Mouse (Mus musculus) frontal cortex, adult 2 months (tissue): ENCODE data around the gene Rad51b. TPM values are rescaled to one million over a fixed set of nuclear protein-coding genes. Genes with fewer than 3 reads are reported as not detected.

Source experiments
- DNase-seq, 2 experiments: peaks; one replicate each; pipeline ENCODE4 v3.0.0; 2022; ENCODE audit warnings: low spot score in 1 of 2; ENCODE audit errors: extremely low spot score in 1 of 2
- polyA plus RNA-seq: library from polyadenylated mRNA; depleted of rRNA; stranded (reverse); fragments of >200 nt; gene quantifications from 2 replicates; pipeline ENCODE4 v1.2.3, GENCODE M21; 2012; rRNA removed

Gene Rad51b
- polyA plus RNA-seq: 0.14 and 0.17 TPM in 2 replicates

- peak; percentile 58 to 87 for DNase-seq
These were observed at the start of gene Rad51b for GRCm38 (mm10) chr12:79297121-79297576. Gene Rad51b (plus strand): TSS chr12:79297282.

- DNase-seq: peak in 1 of 2 experiments; percentile 1
These were observed 49.0 kb upstream of the Rad51b start for GRCm38 (mm10) chr12:79248110-79248509.

GRCm38 (mm10) chr12:79253294-79254053 is 43.6 kb upstream of the Rad51b start:
- DNase-seq: no peak

GRCm38 (mm10) chr12:79254975-79255374 is 42.1 kb upstream of the Rad51b start:
- DNase-seq: no peak

GRCm38 (mm10) chr12:79260154-79260553 is 36.9 kb upstream of the Rad51b start:
- DNase-seq: no peak

- DNase-seq: peak in 1 of 2 experiments; percentile 62
These were observed 36.0 kb upstream of the Rad51b start for GRCm38 (mm10) chr12:79261035-79261434.

GRCm38 (mm10) chr12:79272604-79273003 is 24.5 kb upstream of the Rad51b start:
- no peak for DNase-seq

GRCm38 (mm10) chr12:79279513-79280115 is 17.5 kb upstream of the Rad51b start:
- DNase-seq: peak in 1 of 2 experiments; percentile 19

- DNase-seq: no peak
These were observed 14.5 kb upstream of the Rad51b start for GRCm38 (mm10) chr12:79282595-79282994.

- no peak for DNase-seq
These were observed 4.2 kb upstream of the Rad51b start for GRCm38 (mm10) chr12:79292874-79293273.

GRCm38 (mm10) chr12:79296126-79296816 is 811 bp upstream of the Rad51b start, which contains the start of gene Zfyve26:
Gene Zfyve26 (minus strand): TSS chr12:79296304.
- DNase-seq: peak; percentile 97

- no peak for DNase-seq
These were observed 978 bp downstream of the Rad51b start for GRCm38 (mm10) chr12:79297884-79298636.

- DNase-seq: peak in 1 of 2 experiments; percentile 70
These were observed 4.7 kb downstream of the Rad51b start for GRCm38 (mm10) chr12:79301802-79302201.

- peak in 1 of 2 experiments; percentile 15 for DNase-seq
These were observed 8.0 kb downstream of the Rad51b start for GRCm38 (mm10) chr12:79305131-79305530.

GRCm38 (mm10) chr12:79306013-79306412 is 8.9 kb downstream of the Rad51b start:
- DNase-seq: no peak

- DNase-seq: no peak
These were observed 16.6 kb downstream of the Rad51b start for GRCm38 (mm10) chr12:79313721-79314120.

GRCm38 (mm10) chr12:79317339-79317738 is 20.3 kb downstream of the Rad51b start:
- DNase-seq: no peak

- DNase-seq: peak in 1 of 2 experiments; percentile 6
These were observed 23.8 kb downstream of the Rad51b start for GRCm38 (mm10) chr12:79320895-79321294.

GRCm38 (mm10) chr12:79322539-79322938 is 25.5 kb downstream of the Rad51b start:
- DNase-seq: peak in 1 of 2 experiments; percentile 55

GRCm38 (mm10) chr12:79326236-79326635 is 29.2 kb downstream of the Rad51b start:
- DNase-seq: no peak
